Mouse (Mus musculus): ENCODE data around the gene Serinc5.

The Serinc5 gene

GRCm38 (mm10) chr13:92742886-92743285 lies 132.0 kb downstream of the Serinc5 start:
- no peak for DNase-seq (ENCODE audit: low read depth, low spot score)

DNA sequence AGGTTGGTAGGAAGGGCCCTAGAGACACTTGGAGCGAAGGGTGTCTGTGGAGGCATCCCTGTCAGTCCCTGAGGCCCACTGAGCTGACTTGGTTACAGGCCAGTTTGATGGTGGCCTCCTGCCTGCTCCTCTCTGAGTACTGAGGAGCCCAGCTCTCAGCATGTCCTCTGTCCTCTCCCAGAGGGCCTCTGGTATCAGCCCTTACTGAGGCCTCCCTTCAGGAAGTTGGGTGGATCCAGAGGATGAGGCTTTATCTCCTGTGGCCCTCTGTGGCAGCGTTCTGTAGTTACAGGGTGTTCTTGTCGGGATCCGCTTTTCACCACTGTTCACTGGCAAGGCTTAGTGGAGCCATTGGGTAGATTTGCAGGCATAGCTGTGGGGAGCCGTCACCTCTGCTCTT lies 132.4 kb downstream of the Serinc5 start:
- no peak for DNase-seq (ENCODE audit: low read depth, low spot score)

DNA sequence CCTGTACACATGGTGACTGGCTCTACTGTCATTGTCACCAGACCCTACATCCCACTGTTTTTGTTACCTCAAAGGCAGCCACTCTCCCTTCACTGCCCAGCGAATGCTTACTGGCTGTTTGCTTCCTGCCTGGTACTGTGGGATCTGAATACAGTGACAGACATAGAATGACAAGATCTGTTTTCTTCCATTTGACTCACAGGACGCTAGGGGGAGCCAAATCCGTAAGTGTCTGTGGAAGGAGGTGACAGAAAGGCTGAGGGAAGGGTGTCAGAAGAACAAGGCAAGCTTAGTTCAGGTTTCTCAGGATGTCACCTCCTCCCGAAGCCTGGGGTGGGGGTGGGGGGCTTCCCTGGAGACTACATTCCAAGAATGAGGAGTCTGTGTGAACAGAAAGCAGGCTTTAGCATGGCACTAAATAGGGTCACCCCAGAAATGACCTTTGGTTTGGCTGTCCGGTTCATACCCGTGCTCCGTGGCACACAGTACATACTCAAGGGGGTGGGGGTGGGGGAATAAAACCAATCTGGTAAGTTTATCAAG lies 140.2 kb downstream of the Serinc5 start:
- peak; percentile 83 for DNase-seq (ENCODE audit: low read depth, low spot score)

DNA sequence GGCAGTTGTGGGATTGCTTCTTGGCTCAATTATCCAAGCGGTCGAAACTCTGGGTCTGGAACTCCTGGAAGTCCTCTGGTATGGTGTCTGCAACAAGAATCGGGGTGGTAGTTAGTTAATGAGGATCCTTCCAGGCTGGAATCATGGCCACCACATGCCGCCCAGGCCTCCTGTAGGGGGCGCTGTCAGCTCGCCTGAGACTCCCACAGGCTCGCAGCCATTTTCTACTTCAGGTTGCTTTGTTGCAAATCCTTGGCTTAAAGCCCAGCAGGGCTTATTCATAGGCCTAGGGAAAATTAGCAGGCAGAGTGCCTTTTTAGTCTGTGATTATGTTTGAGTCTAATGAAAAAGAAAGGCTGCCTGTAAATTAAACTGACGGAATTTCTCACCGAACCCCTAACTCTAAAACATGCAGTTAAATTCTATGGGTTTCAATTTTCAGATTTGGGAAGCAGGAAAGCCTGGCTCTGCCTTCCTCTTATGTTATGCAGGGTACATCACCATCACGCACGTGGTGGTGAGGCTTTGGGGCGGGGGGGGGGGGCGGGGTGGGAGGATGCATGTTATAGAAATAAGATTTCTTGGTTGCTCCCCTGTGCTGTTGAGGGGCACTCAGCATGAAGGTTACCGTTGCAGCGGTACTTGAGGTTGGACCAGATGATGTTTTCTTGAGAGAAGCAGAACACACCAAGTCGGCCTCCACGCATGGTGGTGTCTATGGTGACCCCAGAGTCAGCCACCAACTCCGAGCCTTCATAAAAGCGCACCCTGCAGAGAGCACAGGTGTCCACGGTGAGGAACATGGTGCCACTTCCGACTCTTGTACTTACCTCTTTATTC lies 141.1 kb downstream of the Serinc5 start:
- DNase-seq (ENCODE audit: low read depth, low spot score), result peak; percentile 79

- DNase-seq (ENCODE audit: low read depth, low spot score), result no peak
Measured at GRCm38 (mm10) chr13:92753676-92754075, 142.8 kb downstream of the Serinc5 start.

- no peak for DNase-seq (ENCODE audit: low read depth, low spot score)
Measured at GRCm38 (mm10) chr13:92755036-92755435, 144.1 kb downstream of the Serinc5 start.

- no peak for DNase-seq (ENCODE audit: low read depth, low spot score)
Measured at GRCm38 (mm10) chr13:92757972-92758585, 147.2 kb downstream of the Serinc5 start.

- DNase-seq (ENCODE audit: low read depth, low spot score), result no peak
Measured at GRCm38 (mm10) chr13:92759096-92759495, 148.2 kb downstream of the Serinc5 start.

DNA sequence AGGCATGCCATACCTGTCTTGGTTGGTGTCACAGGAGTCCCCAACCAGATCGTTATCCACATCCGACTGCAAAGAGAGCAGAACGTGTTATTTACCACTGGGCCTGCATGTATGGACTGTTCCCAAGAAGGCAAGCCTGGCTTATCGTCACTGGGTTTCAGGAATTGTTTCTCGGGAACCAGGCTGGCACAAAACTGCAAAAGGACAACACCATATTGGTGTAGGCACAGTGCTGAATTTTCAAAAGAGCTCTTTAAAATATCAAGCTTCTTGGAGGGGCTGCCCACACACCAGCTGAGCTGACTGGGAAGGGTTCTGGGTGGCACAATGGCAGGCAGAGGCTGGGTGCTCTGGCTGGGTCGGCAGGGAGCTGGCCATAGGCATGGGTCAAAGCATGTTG lies 149.6 kb downstream of the Serinc5 start:
- DNase-seq (ENCODE audit: low read depth, low spot score), result no peak
